In genomic region chr11:94491749-94492099, GRCm38 (mm10) we compare ENCODE assay signal across 9 mouse cellular contexts. TPM values are rescaled to one million over a fixed set of nuclear protein-coding genes. Genes with fewer than 3 reads are reported as not detected.
DNase-seq lines count a peak whose midpoint lies in the region; ATAC-seq lines count a peak whose summit lies in the region.
"Had no signal": no experiment of that assay in that cellular context is flagged by ENCODE, and none has a peak within 500 bp of the region (broad histone marks: within the 10 kb centered on the region; RNA-seq: fewer than 3 reads in every experiment).

No protein-coding gene starts in this region.

- H3K9me3 ChIP-seq in heart, embryonic 14.5 days (ENCODE audit: control insufficient read depth, low read length): no peaks in the 10 kb centered on the region
- H3K9me3 ChIP-seq in embryonic facial prominence, embryonic 14.5 days (ENCODE audit: control insufficient read depth, low read length): no peaks in the 10 kb centered on the region
- no peaks in the 10 kb centered on the region for H3K9me3 ChIP-seq in hindbrain, embryonic 16.5 days (ENCODE audit: control insufficient read depth, low read length)
- H3K9me3 ChIP-seq in midbrain, embryonic 15.5 days: no peaks in the 10 kb centered on the region

- 62% methylated on average over 7 of the region's 7 CpGs for WGBS in heart, embryonic 14.5 days
- 69% methylated on average over 7 of the region's 7 CpGs for WGBS in embryonic facial prominence, embryonic 14.5 days
- 67% methylated on average over 7 of the region's 7 CpGs for WGBS in hindbrain, embryonic 16.5 days
- WGBS in midbrain, embryonic 15.5 days: 71% methylated on average over 7 of the region's 7 CpGs

- no peak for DNase-seq in heart, adult 9 months (ENCODE audit: low spot score in 2 of 2)
- DNase-seq in embryonic facial prominence, embryonic 14.5 days (ENCODE audit: low spot score): no peak
- no peak for DNase-seq in spleen, postnatal 10 days (ENCODE audit: low spot score in 2 of 2)
- DNase-seq in left cerebral cortex, postnatal 4 days: no peak
- DNase-seq in cerebellum, postnatal 25 days: no peak

- no peak overlapping the region for H3K27ac ChIP-seq in heart, embryonic 14.5 days (replicated peaks in 1 of 2; ENCODE audit: control insufficient read depth in 1 of 2, insufficient read depth in 1 of 2, low read depth in 2 of 2, low read length in 2 of 2)
- H3K27ac ChIP-seq in embryonic facial prominence, embryonic 14.5 days (replicated peaks; ENCODE audit: low read depth, low read length): no peak overlapping the region
- no peak overlapping the region for H3K27ac ChIP-seq in hindbrain, embryonic 16.5 days (ENCODE audit: low read depth, low read length)
- H3K27ac ChIP-seq in midbrain, embryonic 15.5 days: no peak overlapping the region

- H3K9ac ChIP-seq in heart, embryonic 14.5 days (ENCODE audit: low read length): 0 out of 2 replicates have a peak overlapping the region, but pooled peaks have one; percentile 62
- peak overlapping the region; percentile 72; the same call in 1 of the 2 replicates for H3K9ac ChIP-seq in embryonic facial prominence, embryonic 14.5 days (ENCODE audit: low read depth, low read length)
- H3K9ac ChIP-seq in hindbrain, embryonic 16.5 days (ENCODE audit: low read depth, low read length): peak overlapping the region; percentile 63; the same call in 1 of the 2 replicates
- H3K9ac ChIP-seq in midbrain, embryonic 15.5 days: no peak overlapping the region

- intact Hi-C loops in left cerebral cortex, postnatal 4 days (cut with DNase I): no loop called here

- ATAC-seq in heart, embryonic 14.5 days (ENCODE audit: insufficient number of reproducible peaks, insufficient read depth, low FRiP score, low read depth): no peak
- ATAC-seq in embryonic facial prominence, embryonic 14.5 days (ENCODE audit: low read depth): no peak
- ATAC-seq in hindbrain, embryonic 16.5 days: no peak
- no peak for ATAC-seq in midbrain, embryonic 15.5 days (replicated peaks)

- no peak overlapping the region for H3K4me3 ChIP-seq in heart, embryonic 14.5 days (ENCODE audit: control insufficient read depth in 1 of 2, insufficient read depth in 1 of 2, low read depth in 1 of 2, low read length in 2 of 2)
- peak overlapping the region; percentile 54; the same call in 1 of the 2 replicates for H3K4me3 ChIP-seq in embryonic facial prominence, embryonic 14.5 days (ENCODE audit: low read depth, low read length)
- peak overlapping the region; percentile 49 for H3K4me3 ChIP-seq in hindbrain, embryonic 16.5 days (ENCODE audit: low read length)
- H3K4me3 ChIP-seq in midbrain, embryonic 15.5 days: peak overlapping the region; percentile 62

- H3K4me1 ChIP-seq in heart, embryonic 14.5 days (ENCODE audit: control insufficient read depth in 2 of 2, insufficient read depth in 2 of 2, low read length in 2 of 2): peaks cover 19 to 23% of the 10 kb centered on the region in 2 experiments
- H3K4me1 ChIP-seq in embryonic facial prominence, embryonic 14.5 days (ENCODE audit: control insufficient read depth, insufficient read depth, low read length): no peaks in the 10 kb centered on the region
- H3K4me1 ChIP-seq in hindbrain, embryonic 16.5 days (ENCODE audit: control insufficient read depth, insufficient read depth, low read depth, low read length): peaks cover 3% of the 10 kb centered on the region; the same call in 1 of the 2 replicates
- H3K4me1 ChIP-seq in midbrain, embryonic 15.5 days: peaks cover 10% of the 10 kb centered on the region

- H3K36me3 ChIP-seq in heart, embryonic 14.5 days (ENCODE audit: control insufficient read depth, insufficient read depth, low read length): peaks cover 44% of the 10 kb centered on the region
- no peaks in the 10 kb centered on the region for H3K36me3 ChIP-seq in embryonic facial prominence, embryonic 14.5 days (ENCODE audit: control insufficient read depth, insufficient read depth, low read length)
- H3K36me3 ChIP-seq in hindbrain, embryonic 16.5 days (ENCODE audit: control insufficient read depth, insufficient read depth, low read length): no peaks in the 10 kb centered on the region
- H3K36me3 ChIP-seq in midbrain, embryonic 15.5 days (replicated peaks): no peaks in the 10 kb centered on the region

- peaks cover 18% of the 10 kb centered on the region for H3K27me3 ChIP-seq in heart, embryonic 14.5 days (ENCODE audit: control insufficient read depth, insufficient read depth, low read length)
- no peaks in the 10 kb centered on the region; the same call in 1 of the 2 replicates for H3K27me3 ChIP-seq in embryonic facial prominence, embryonic 14.5 days (replicated peaks; ENCODE audit: control insufficient read depth, insufficient read depth, low read length)
- peaks cover 3% of the 10 kb centered on the region for H3K27me3 ChIP-seq in hindbrain, embryonic 16.5 days (replicated peaks; ENCODE audit: control insufficient read depth, insufficient read depth, low read length)
- 0 out of 2 replicates have a peak, but pooled peaks cover 5% of the 10 kb centered on the region for H3K27me3 ChIP-seq in midbrain, embryonic 15.5 days (replicated peaks)

- peak overlapping the region; percentile 68 for H3K4me2 ChIP-seq in heart, embryonic 14.5 days (ENCODE audit: low read length)
- peak overlapping the region; percentile 78 for H3K4me2 ChIP-seq in embryonic facial prominence, embryonic 14.5 days (ENCODE audit: low read depth, low read length)
- H3K4me2 ChIP-seq in hindbrain, embryonic 16.5 days (ENCODE audit: low read length): peak overlapping the region; percentile 74
- H3K4me2 ChIP-seq in midbrain, embryonic 15.5 days: peak overlapping the region; percentile 84

RNA-seq across cellular contexts. Expression of gene Spata20, which starts 5.7 kb away (rescaled TPM):
- not detected in 2 replicates for polyA plus RNA-seq in heart, embryonic 14.5 days (2014; fragmentation: Nextera tagmentation; extraction: Ambion mirVana)
- polyA plus RNA-seq in embryonic facial prominence, embryonic 14.5 days (2014; fragmentation: Nextera tagmentation; extraction: Ambion mirVana): 0.31 and 0.51 TPM in 2 replicates
- 0.64 and 0.81 TPM in 2 replicates for polyA plus RNA-seq in hindbrain, embryonic 16.5 days (2015; fragmentation: Nextera tagmentation; extraction: Ambion mirVana)
- 0.48 and 0.69 TPM in 2 replicates for polyA plus RNA-seq in midbrain, embryonic 15.5 days (2015; fragmentation: Nextera tagmentation; extraction: Ambion mirVana)
- total RNA-seq in left cerebral cortex, postnatal 4 days (2021): 1 to 10 TPM; 2.0 to 2.4 TPM
- total RNA-seq: CH12.LX had no signal

RNA-seq across cellular contexts. Expression of gene Epn3, which starts 8.1 kb away (rescaled TPM):
- polyA plus RNA-seq in heart, embryonic 14.5 days (2014; fragmentation: Nextera tagmentation; extraction: Ambion mirVana): 11.4 TPM in 2 replicates
- 4.3 and 6.6 TPM in 2 replicates for polyA plus RNA-seq in embryonic facial prominence, embryonic 14.5 days (2014; fragmentation: Nextera tagmentation; extraction: Ambion mirVana)
- polyA plus RNA-seq in hindbrain, embryonic 16.5 days (2015; fragmentation: Nextera tagmentation; extraction: Ambion mirVana): 2.8 and 3.0 TPM in 2 replicates
- polyA plus RNA-seq in midbrain, embryonic 15.5 days (2015; fragmentation: Nextera tagmentation; extraction: Ambion mirVana): 0.72 and 1.2 TPM in 2 replicates
- total RNA-seq in left cerebral cortex, postnatal 4 days (2021): 1 to 10 TPM; 1.3 to 1.5 TPM

RNA-seq across cellular contexts. Expression of gene Cacna1g, which starts 17.7 kb away (rescaled TPM):
- 7.7 TPM in 2 replicates for polyA plus RNA-seq in heart, embryonic 14.5 days (2014; fragmentation: Nextera tagmentation; extraction: Ambion mirVana)
- polyA plus RNA-seq in embryonic facial prominence, embryonic 14.5 days (2014; fragmentation: Nextera tagmentation; extraction: Ambion mirVana): 30.0 and 30.5 TPM in 2 replicates
- polyA plus RNA-seq in hindbrain, embryonic 16.5 days (2015; fragmentation: Nextera tagmentation; extraction: Ambion mirVana): 15.1 and 20.5 TPM in 2 replicates
- 17.7 and 20.7 TPM in 2 replicates for polyA plus RNA-seq in midbrain, embryonic 15.5 days (2015; fragmentation: Nextera tagmentation; extraction: Ambion mirVana)
- 100 to 1,000 TPM; 180 to 184 TPM for total RNA-seq in left cerebral cortex, postnatal 4 days (2021)

RNA-seq across cellular contexts. Expression of gene Mycbpap, which starts 29.8 kb away (rescaled TPM):
- 4.7 and 6.6 TPM in 2 replicates for polyA plus RNA-seq in heart, embryonic 14.5 days (2014; fragmentation: Nextera tagmentation; extraction: Ambion mirVana)
- polyA plus RNA-seq in embryonic facial prominence, embryonic 14.5 days (2014; fragmentation: Nextera tagmentation; extraction: Ambion mirVana): 1.4 and 4.1 TPM in 2 replicates
- 3.7 and 5.5 TPM in 2 replicates for polyA plus RNA-seq in hindbrain, embryonic 16.5 days (2015; fragmentation: Nextera tagmentation; extraction: Ambion mirVana)
- polyA plus RNA-seq in midbrain, embryonic 15.5 days (2015; fragmentation: Nextera tagmentation; extraction: Ambion mirVana): 4.1 and 4.5 TPM in 2 replicates
- total RNA-seq in left cerebral cortex, postnatal 4 days (2021): 1 to 10 TPM in 1 of 2 experiments, under 1 TPM in 1; 0.82 to 2.2 TPM

RNA-seq across cellular contexts. Expression of gene Rsad1, which starts 57.3 kb away (rescaled TPM):
- 5.4 and 6.9 TPM in 2 replicates for polyA plus RNA-seq in heart, embryonic 14.5 days (2014; fragmentation: Nextera tagmentation; extraction: Ambion mirVana)
- polyA plus RNA-seq in embryonic facial prominence, embryonic 14.5 days (2014; fragmentation: Nextera tagmentation; extraction: Ambion mirVana): 2.2 and 2.8 TPM in 2 replicates
- polyA plus RNA-seq in hindbrain, embryonic 16.5 days (2015; fragmentation: Nextera tagmentation; extraction: Ambion mirVana): 10.0 and 11.7 TPM in 2 replicates
- 9.1 and 9.7 TPM in 2 replicates for polyA plus RNA-seq in midbrain, embryonic 15.5 days (2015; fragmentation: Nextera tagmentation; extraction: Ambion mirVana)
- 10 to 100 TPM; 17.3 to 19.5 TPM for total RNA-seq in left cerebral cortex, postnatal 4 days (2021)

Comparison
In these comparisons a context has a peak if more than half of its experiments do, and no peak if none do; other contexts are left out.
1. H3K4me3 ChIP-seq: peak in embryonic facial prominence, embryonic 14.5 days (single experiment), hindbrain, embryonic 16.5 days (single experiment) and midbrain, embryonic 15.5 days (single experiment); none in heart, embryonic 14.5 days (0 of 2).
2. Peak in every context shown above with its lines, with median percentiles within 50 percentile points of each other: H3K4me2 ChIP-seq.